Mouse (Mus musculus) embryonic facial prominence, embryonic 12.5 days (tissue): ENCODE results near the gene Elovl5. TPM values are rescaled to one million over a fixed set of nuclear protein-coding genes. Genes with fewer than 3 reads are reported as not detected.
A peak's percentile ranks its signal among the peaks of the same experiment; 100 is the strongest.
"Not testable (repeated sequence)": the region's sequence is repeated elsewhere in the genome, so short reads cannot be mapped to it uniquely, and the experiment has no call there.

Experiments
- ATAC-seq: fragments of 200-750 bp; cut with Nextera tagmentation; 2 replicates; pipeline ENCODE4 v1.8.0; 2017; ENCODE audit not compliant: insufficient number of reproducible peaks, insufficient read depth, low FRiP score, low TSS enrichment
- H3K27ac ChIP-seq: fragments of 300-500 bp; sonication (generic); 2 replicates; pipeline ENCODE4 v1.5.1; 2016; ENCODE audit warnings: mild to moderate bottlenecking
- H3K27me3 ChIP-seq: fragments of 300-500 bp; sonication (generic); 2 replicates; pipeline ENCODE4 v1.6.1; 2016; ENCODE audit warnings: mild to moderate bottlenecking, moderate library complexity
- H3K36me3 ChIP-seq: fragments of 300-500 bp; sonication (generic); 2 replicates; pipeline ENCODE4 v1.6.1; 2016; ENCODE audit warnings: mild to moderate bottlenecking
- H3K4me1 ChIP-seq: fragments of 300-500 bp; sonication (generic); 2 replicates; pipeline ENCODE4 v1.6.1; 2016
- H3K4me2 ChIP-seq: fragments of 300-500 bp; sonication (generic); replicated peaks from 2 replicates; pipeline ENCODE4 v1.6.1; 2016; ENCODE audit warnings: mild to moderate bottlenecking, moderate library complexity
- H3K4me3 ChIP-seq: fragments of 300-500 bp; sonication (generic); 2 replicates; pipeline ENCODE4 v1.5.1; 2016; ENCODE audit warnings: mild to moderate bottlenecking
- H3K9ac ChIP-seq: fragments of 300-500 bp; sonication (generic); 2 replicates; pipeline ENCODE4 v1.6.1; 2016; ENCODE audit warnings: mild to moderate bottlenecking, moderate library complexity
- H3K9me3 ChIP-seq: fragments of 300-500 bp; sonication (generic); 2 replicates; pipeline ENCODE4 v1.6.1; 2016; ENCODE audit warnings: mild to moderate bottlenecking, moderate library complexity
- WGBS: fragments of 180-500 bp; shearing (Covaris S2); methylation state at CpG from one replicate; pipeline ENCODE4 v1.1.7; 2016; 5-methylcytosine and 5-hydroxymethylcytosine counted together
- polyA plus RNA-seq: library from polyadenylated mRNA; unstranded; fragments of >200 nt; fragmentation: Nextera tagmentation; extraction: Ambion mirVana; gene quantifications from 2 replicates; pipeline ENCODE4 v1.2.1, GENCODE M21; 2016

Elovl5 gene
- polyA plus RNA-seq, 1 experiment from 2014 or later, result 74.7 TPM

- no peak for ATAC-seq
- Histone ChIP-seq H3K9me3 (no peaks in the 10 kb centered on the region), H3K4me1 (no peaks in the 10 kb centered on the region), H3K27me3 (no peaks in the 10 kb centered on the region), H3K4me3 (no peak overlapping the region), H3K9ac (no peak overlapping the region), H3K4me2 (no peak overlapping the region), H3K36me3 (peaks cover 15% of the 10 kb centered on the region), H3K27ac (no peak overlapping the region)
- 76% methylated on average over 8 of the region's 8 CpGs for WGBS
Observed at GRCm38 (mm10) chr9:77986153-77986795, 69.1 kb downstream of the Elovl5 start.

GRCm38 (mm10) chr9:77989626-77990025 lies 72.5 kb downstream of the Elovl5 start:
- Histone ChIP-seq H3K4me1 (no peaks in the 10 kb centered on the region), H3K4me2 (no peak overlapping the region), H3K36me3 (no peaks in the 10 kb centered on the region), H3K9ac (no peak overlapping the region), H3K27me3 (no peaks in the 10 kb centered on the region), H3K9me3 (no peaks in the 10 kb centered on the region), H3K4me3 (no peak overlapping the region), H3K27ac (no peak overlapping the region)
- ATAC-seq, result 0 out of 2 replicates have a peak, but pooled peaks have one; percentile 15
- 63% methylated on average over 8 of the region's 8 CpGs for WGBS

- H3K36me3 ChIP-seq, result no peaks in the 10 kb centered on the region
- H3K4me1 ChIP-seq, result no peaks in the 10 kb centered on the region
- H3K4me2 ChIP-seq, result no peak overlapping the region
- WGBS, result 69% methylated on average over 8 of the region's 8 CpGs
- H3K27me3 ChIP-seq, result no peaks in the 10 kb centered on the region
- H3K9me3 ChIP-seq, result no peaks in the 10 kb centered on the region
- no peak for ATAC-seq
- no peak overlapping the region for H3K9ac ChIP-seq
- H3K4me3 ChIP-seq, result no peak overlapping the region
- no peak overlapping the region for H3K27ac ChIP-seq
Observed at GRCm38 (mm10) chr9:77990278-77990677, 73.1 kb downstream of the Elovl5 start.

- no peak for ATAC-seq
- 89% methylated on average over 4 of the region's 4 CpGs for WGBS
- Histone ChIP-seq H3K4me1 (no peaks in the 10 kb centered on the region), H3K9me3 (no peaks in the 10 kb centered on the region), H3K4me3 (no peak overlapping the region), H3K4me2 (no peak overlapping the region), H3K27ac (no peak overlapping the region), H3K9ac (no peak overlapping the region), H3K27me3 (no peaks in the 10 kb centered on the region), H3K36me3 (no peaks in the 10 kb centered on the region)
Observed at GRCm38 (mm10) chr9:77991650-77992049, 74.5 kb downstream of the Elovl5 start.

GRCm38 (mm10) chr9:77992276-77992675 lies 75.1 kb downstream of the Elovl5 start:
- no peak overlapping the region for H3K27ac ChIP-seq
- H3K9me3 ChIP-seq, result no peaks in the 10 kb centered on the region
- H3K4me3 ChIP-seq, result no peak overlapping the region
- H3K4me2 ChIP-seq, result no peak overlapping the region
- no peak for ATAC-seq
- WGBS, result 92% methylated on average over 6 of the region's 6 CpGs
- H3K4me1 ChIP-seq, result no peaks in the 10 kb centered on the region
- no peaks in the 10 kb centered on the region for H3K36me3 ChIP-seq
- H3K9ac ChIP-seq, result no peak overlapping the region
- no peaks in the 10 kb centered on the region for H3K27me3 ChIP-seq

GRCm38 (mm10) chr9:77993101-77993500 lies 75.9 kb downstream of the Elovl5 start:
- Histone ChIP-seq H3K27ac (no peak overlapping the region), H3K27me3 (no peaks in the 10 kb centered on the region), H3K36me3 (no peaks in the 10 kb centered on the region), H3K4me2 (no peak overlapping the region), H3K9me3 (no peaks in the 10 kb centered on the region), H3K9ac (no peak overlapping the region), H3K4me3 (no peak overlapping the region), H3K4me1 (no peaks in the 10 kb centered on the region)
- ATAC-seq, result no peak
- WGBS, result 78% methylated on average over 1 of the region's 1 CpGs

- not testable (repeated sequence) for ATAC-seq, H3K9ac ChIP-seq, H3K36me3 ChIP-seq, H3K27ac ChIP-seq, H3K4me1 ChIP-seq, H3K9me3 ChIP-seq, H3K4me3 ChIP-seq, H3K27me3 ChIP-seq, H3K4me2 ChIP-seq
- WGBS, result 96% methylated on average over 2 of the region's 2 CpGs
Observed at GRCm38 (mm10) chr9:77993538-77994255, 76.5 kb downstream of the Elovl5 start.

- no peaks in the 10 kb centered on the region for H3K9me3 ChIP-seq
- WGBS, result 70% methylated on average over 9 of the region's 9 CpGs
Observed at GRCm38 (mm10) chr9:77995235-77995634, 78.1 kb downstream of the Elovl5 start.

GRCm38 (mm10) chr9:78000586-78001500 lies 83.7 kb downstream of the Elovl5 start:
- Histone ChIP-seq H3K36me3 (no peaks in the 10 kb centered on the region), H3K9me3 (no peaks in the 10 kb centered on the region), H3K9ac (no peak overlapping the region; the same call in 1 of the 2 replicates), H3K4me3 (no peak overlapping the region), H3K4me2 (no peak overlapping the region), H3K27me3 (no peaks in the 10 kb centered on the region), H3K27ac (no peak overlapping the region), H3K4me1 (no peaks in the 10 kb centered on the region)
- 84% methylated on average over 7 of the region's 7 CpGs for WGBS
- no peak for ATAC-seq

More at GRCm38 (mm10) chr9:77995235-77995634, 78.1 kb downstream of the Elovl5 start:
- no peak overlapping the region for H3K4me2 ChIP-seq
- H3K9ac ChIP-seq, result no peak overlapping the region
- H3K27ac ChIP-seq, result no peak overlapping the region
- H3K27me3 ChIP-seq, result no peaks in the 10 kb centered on the region
- no peak for ATAC-seq
- H3K36me3 ChIP-seq, result no peaks in the 10 kb centered on the region
- H3K4me1 ChIP-seq, result no peaks in the 10 kb centered on the region
- H3K4me3 ChIP-seq, result no peak overlapping the region

GRCm38 (mm10) chr9:78003278-78003677 lies 86.1 kb downstream of the Elovl5 start:
- H3K27ac ChIP-seq, result no peak overlapping the region
- H3K4me1 ChIP-seq, result no peaks in the 10 kb centered on the region
- no peaks in the 10 kb centered on the region for H3K9me3 ChIP-seq
- no peak overlapping the region for H3K4me3 ChIP-seq
- ATAC-seq, result no peak
- H3K36me3 ChIP-seq, result no peaks in the 10 kb centered on the region
- H3K9ac ChIP-seq, result no peak overlapping the region
- 77% methylated on average over 2 of the region's 2 CpGs for WGBS
- no peak overlapping the region for H3K4me2 ChIP-seq
- no peaks in the 10 kb centered on the region for H3K27me3 ChIP-seq

GRCm38 (mm10) chr9:78005481-78005880 lies 88.3 kb downstream of the Elovl5 start:
- H3K4me1 ChIP-seq, result no peaks in the 10 kb centered on the region
- H3K9me3 ChIP-seq, result no peaks in the 10 kb centered on the region
- no peak overlapping the region for H3K27ac ChIP-seq
- H3K9ac ChIP-seq, result no peak overlapping the region
- H3K4me2 ChIP-seq, result no peak overlapping the region
- no peak overlapping the region for H3K4me3 ChIP-seq
- 55% methylated on average over 3 of the region's 3 CpGs for WGBS
- H3K36me3 ChIP-seq, result no peaks in the 10 kb centered on the region
- H3K27me3 ChIP-seq, result no peaks in the 10 kb centered on the region
- no peak for ATAC-seq
